In the genomic region with DNA sequence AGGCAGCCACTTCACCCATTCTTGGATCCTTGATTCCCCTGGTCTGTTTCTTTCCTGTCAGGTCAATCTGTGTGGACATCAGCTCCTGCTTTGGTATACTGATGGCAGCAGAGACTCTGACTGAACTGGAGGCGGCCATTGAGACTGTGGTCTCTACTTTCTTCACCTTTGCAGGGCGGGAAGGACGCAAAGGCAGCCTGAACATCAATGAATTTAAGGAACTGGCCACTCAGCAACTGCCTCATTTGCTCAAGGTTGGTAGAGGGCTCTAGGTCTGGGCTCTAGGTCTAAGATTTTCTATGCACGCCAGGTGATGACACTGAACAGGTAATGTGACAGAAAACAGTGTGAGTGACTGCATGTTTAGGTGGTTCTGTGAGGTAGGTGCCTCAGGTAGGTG, we compare ENCODE assay signal across 1 mouse cellular context.
TF ChIP-seq lines count a peak whose summit lies in the region.

No protein-coding gene starts in this region.

TF ChIP-seq in CH12.LX, 34 proteins besides CTCF, POLR2A, EP300 and RAD21:
- no peak for TF ChIP-seq JUN (IDR thresholded peaks at IDR 0.05; ENCODE audit: insufficient read depth, low read depth, low read length)
- TF ChIP-seq JUND (conservative IDR thresholded peaks at IDR 0.05; ENCODE audit: low read depth, low read length), result no peak
- TF ChIP-seq SMC3 (IDR thresholded peaks at IDR 0.05; ENCODE audit: low read depth, low read length), result no peak
- TF ChIP-seq ZNF384 (IDR thresholded peaks at IDR 0.05; ENCODE audit: low read depth, low read length), result no peak
- no peak for TF ChIP-seq POLR2AphosphoS2 (IDR thresholded peaks at IDR 0.05; ENCODE audit: low read depth, low read length)
- TF ChIP-seq NRF1 (IDR thresholded peaks at IDR 0.05; ENCODE audit: low read depth, low read length), result no peak
- TF ChIP-seq ELF1 (IDR thresholded peaks at IDR 0.05; ENCODE audit: low read depth, low read length), result no peak
- no peak for TF ChIP-seq CHD1 (IDR thresholded peaks at IDR 0.05; ENCODE audit: low read depth, low read length)
- no peak for TF ChIP-seq MAZ (IDR thresholded peaks at IDR 0.05; ENCODE audit: low read depth, low read length)
- TF ChIP-seq USF2 (conservative IDR thresholded peaks at IDR 0.05; ENCODE audit: low read depth, low read length), result no peak
